Mouse (Mus musculus) heart, postnatal 0 days (tissue): ENCODE measurements at regions not wholly inside any gene's neighbourhood (a gene's known extent, or its start where the extent isn't known, plus 50 kb on each side); places are given as distances from the start of the nearest gene placed in this dataset.

Experiments
- CTCF ChIP-seq: IDR thresholded peaks from 2 replicates; pipeline ENCODE4 v1.5.1; 2016; ENCODE audit warnings: antibody characterized with exemption, control low read depth, low read depth
- EP300 ChIP-seq: IDR thresholded peaks from 2 replicates; pipeline ENCODE4 v1.6.1; 2016; ENCODE audit warnings: antibody characterized with exemption, low read depth

DNA sequence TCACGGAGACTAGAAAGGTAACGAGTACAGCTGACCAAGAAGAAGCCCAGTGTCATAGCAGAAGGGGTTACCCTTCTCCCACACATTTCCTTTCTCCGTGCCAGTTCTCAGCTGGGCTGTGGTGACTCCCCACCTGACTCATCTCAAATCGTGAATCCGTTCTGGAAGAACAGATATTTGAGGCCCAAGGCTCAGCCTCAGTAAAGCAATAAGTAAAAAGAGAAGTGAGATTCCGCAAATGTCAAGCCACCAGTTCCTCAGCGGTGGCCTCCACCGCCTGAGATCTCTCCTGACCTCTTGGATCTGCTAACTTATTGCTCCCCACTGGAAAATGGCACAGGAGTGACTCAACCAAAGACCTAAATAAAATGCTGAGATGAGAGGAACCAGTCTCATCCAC lies 213.2 kb downstream of the Maf start:
- no peak for TF ChIP-seq CTCF
- TF ChIP-seq EP300: no peak
